Mouse (Mus musculus): ENCODE measurements around the gene Rgs11.

- TF ChIP-seq CTCF (IDR thresholded peaks at IDR 0.05; ENCODE audit: borderline replicate concordance, control insufficient read depth, extremely low read depth, insufficient read depth, low read length, poor library complexity) (no peak), POLR2A (IDR thresholded peaks at IDR 0.05; ENCODE audit: control insufficient read depth, extremely low read depth, insufficient read depth, low read length, poor library complexity) (no peak)
These were observed 38.2 kb downstream of the Rgs11 start for GRCm38 (mm10) chr17:26240990-26241389.

Data from thymus, adult 2 months (tissue).